Mouse (Mus musculus): ENCODE measurements at regions not wholly inside any gene's neighbourhood (a gene's known extent, or its start where the extent isn't known, plus 50 kb on each side); places are given as distances from the start of the nearest gene placed in this dataset.

DNA sequence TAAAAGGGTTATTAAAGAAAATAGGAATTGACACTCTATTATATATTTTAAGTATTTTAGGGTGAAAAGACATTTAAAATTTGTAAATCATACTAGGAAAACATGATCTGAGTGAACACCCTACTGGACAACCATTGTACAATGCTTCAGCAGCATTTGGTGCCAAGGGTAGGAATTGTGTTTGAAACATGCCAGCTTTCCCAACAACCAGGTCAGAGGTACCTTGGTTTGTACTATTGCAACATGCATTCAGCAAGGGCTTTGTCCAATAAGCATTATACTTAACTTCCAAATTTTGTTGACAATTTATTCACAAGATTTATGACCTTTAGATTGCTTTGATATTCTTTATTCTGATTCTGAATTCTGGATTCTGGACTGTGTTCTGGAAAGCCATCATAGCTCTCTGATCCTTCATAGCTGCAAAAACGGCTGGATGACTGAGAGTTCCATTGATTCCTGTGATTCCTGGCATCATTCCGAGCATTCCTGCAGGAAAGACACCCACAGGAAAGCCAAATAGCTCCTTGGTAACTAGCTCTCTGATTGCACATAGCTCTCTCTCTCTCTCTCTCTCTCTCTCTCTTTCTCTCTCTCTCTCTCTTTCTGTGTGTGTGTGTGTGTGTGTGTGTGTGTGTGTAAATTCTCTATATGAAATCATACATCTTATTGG, 124.1 kb upstream of the Mtap start:
- intact Hi-C loops (cut with DNase I), result no loop called here
- DNase-seq (ENCODE audit: low spot score), result no peak

DNA sequence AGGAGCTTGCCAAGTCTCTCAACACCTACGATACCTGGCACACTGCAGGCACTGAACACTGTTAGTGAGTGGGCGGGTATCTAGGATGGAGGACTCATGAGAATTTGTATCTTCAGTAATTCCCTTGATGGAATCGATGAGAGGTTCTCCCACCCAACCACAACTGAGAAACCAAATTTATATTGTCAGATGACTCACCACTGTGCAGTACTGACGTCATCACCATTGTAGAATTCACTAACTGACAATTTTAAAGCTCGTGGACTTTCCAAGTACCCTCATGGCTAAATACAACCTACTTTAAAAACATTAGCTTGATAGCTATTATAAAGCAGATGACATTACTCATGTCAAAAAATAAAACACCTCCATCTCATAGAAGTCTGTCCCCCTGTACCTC, 128.4 kb upstream of the Mtap start:
- DNase-seq (ENCODE audit: low spot score), result no peak
- intact Hi-C loops (cut with DNase I), result no loop called here

GRCm38 (mm10) chr4:89001470-89001869, 121.5 kb upstream of the Ifne start:
- no peak for DNase-seq (ENCODE audit: low spot score)
- intact Hi-C loops (cut with DNase I), result no loop called here

GRCm38 (mm10) chr4:89000855-89001254, 120.9 kb upstream of the Ifne start:
- intact Hi-C loops (cut with DNase I), result no loop called here
- no peak for DNase-seq (ENCODE audit: low spot score)

- DNase-seq (ENCODE audit: low spot score), result no peak
- intact Hi-C loops (cut with DNase I), result no loop called here
Measured at GRCm38 (mm10) chr4:89000200-89000599, 120.2 kb upstream of the Ifne start.

DNA sequence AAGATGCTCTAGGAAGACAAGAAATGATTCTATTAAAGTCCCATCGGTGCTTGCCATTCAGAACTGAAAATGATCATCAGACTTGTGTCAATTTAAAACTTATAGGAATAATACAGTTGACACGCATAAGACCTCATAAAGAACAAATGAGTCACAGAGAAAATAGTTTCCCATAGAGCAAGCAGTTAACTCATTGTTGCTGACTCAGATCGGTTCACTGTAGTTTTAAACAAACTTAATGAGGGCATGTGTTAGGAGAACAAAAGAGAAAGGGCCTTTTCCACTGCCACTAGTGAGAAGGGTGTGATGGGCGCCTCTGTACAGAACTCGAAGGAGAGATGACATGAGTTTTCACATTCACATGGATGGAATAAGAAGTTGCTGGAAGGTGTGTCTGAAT, 118.3 kb upstream of the Ifne start:
- intact Hi-C loops (cut with DNase I), result no loop called here
- no peak for DNase-seq (ENCODE audit: low spot score)

- no peak for DNase-seq (ENCODE audit: low spot score)
- intact Hi-C loops (cut with DNase I), result no loop called here
Measured at GRCm38 (mm10) chr4:88995129-88995919, 115.3 kb upstream of the Ifne start.

DNA sequence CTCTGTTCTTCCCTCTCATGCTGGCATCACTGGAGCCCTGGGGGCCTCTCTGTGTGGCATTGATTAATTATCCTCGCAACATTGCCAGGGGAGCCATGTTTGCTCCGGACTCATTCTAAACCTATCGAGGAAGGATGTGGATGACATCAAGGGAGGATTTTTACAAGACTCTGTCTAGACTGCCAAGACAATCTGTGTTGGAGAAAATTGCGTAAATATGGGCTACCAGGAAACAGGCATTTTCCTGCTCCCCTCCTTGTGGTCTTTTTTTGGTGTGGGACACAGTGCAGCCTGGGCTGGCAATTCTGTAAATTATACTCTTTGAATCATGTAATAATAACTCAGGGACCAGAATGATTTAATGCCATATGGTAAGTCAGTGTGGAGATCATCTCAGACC, 114.5 kb upstream of the Ifne start:
- intact Hi-C loops (cut with DNase I), result no loop called here
- DNase-seq (ENCODE audit: low spot score), result no peak

GRCm38 (mm10) chr4:88992498-88992897, 112.5 kb upstream of the Ifne start:
- intact Hi-C loops (cut with DNase I), result no loop called here

DNA sequence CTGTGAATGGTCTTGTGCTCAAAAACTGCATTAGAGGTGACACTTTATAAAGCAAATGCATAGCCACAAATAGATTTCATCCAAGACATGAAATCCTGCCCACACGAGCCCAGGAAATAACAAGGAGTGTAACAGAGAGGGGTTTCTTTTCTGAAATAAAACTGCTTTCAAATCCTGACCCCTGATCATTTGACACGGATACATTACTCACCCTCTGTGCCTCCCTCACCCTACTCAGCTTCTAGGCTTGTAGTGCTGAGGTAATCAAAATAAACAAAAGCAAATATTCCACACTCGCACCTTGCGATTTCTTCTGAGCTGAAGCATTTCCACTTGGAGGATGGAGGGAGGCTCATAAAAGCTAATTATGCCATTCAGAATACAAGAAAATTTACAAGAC, 108.4 kb upstream of the Ifne start:
- intact Hi-C loops (cut with DNase I), result no loop called here
- DNase-seq (ENCODE audit: low spot score), result no peak

More at GRCm38 (mm10) chr4:88992498-88992897, 112.5 kb upstream of the Ifne start:
- no peak for DNase-seq (ENCODE audit: low spot score)

GRCm38 (mm10) chr4:88987103-88987502, 107.1 kb upstream of the Ifne start:
- intact Hi-C loops (cut with DNase I), result no loop called here
- DNase-seq (ENCODE audit: low spot score), result no peak

GRCm38 (mm10) chr4:88982457-88982856, 102.5 kb upstream of the Ifne start:
- intact Hi-C loops (cut with DNase I), result no loop called here
- DNase-seq (ENCODE audit: low spot score), result no peak

GRCm38 (mm10) chr4:88977099-88977888, 97.3 kb upstream of the Ifne start:
- intact Hi-C loops (cut with DNase I), result loop anchor here (5.0 kb wide), 1 partner anchor 65 kb away; no protein-coding TSS in a partner anchor
- DNase-seq (ENCODE audit: low spot score), result no peak

- no peak for DNase-seq (ENCODE audit: low spot score)
- intact Hi-C loops (cut with DNase I), result no loop called here
Measured at GRCm38 (mm10) chr4:88974535-88974934, 94.5 kb upstream of the Ifne start.

- DNase-seq (ENCODE audit: low spot score), result no peak
- intact Hi-C loops (cut with DNase I), result no loop called here
Measured at GRCm38 (mm10) chr4:88969134-88969841, 89.3 kb upstream of the Ifne start.

DNA sequence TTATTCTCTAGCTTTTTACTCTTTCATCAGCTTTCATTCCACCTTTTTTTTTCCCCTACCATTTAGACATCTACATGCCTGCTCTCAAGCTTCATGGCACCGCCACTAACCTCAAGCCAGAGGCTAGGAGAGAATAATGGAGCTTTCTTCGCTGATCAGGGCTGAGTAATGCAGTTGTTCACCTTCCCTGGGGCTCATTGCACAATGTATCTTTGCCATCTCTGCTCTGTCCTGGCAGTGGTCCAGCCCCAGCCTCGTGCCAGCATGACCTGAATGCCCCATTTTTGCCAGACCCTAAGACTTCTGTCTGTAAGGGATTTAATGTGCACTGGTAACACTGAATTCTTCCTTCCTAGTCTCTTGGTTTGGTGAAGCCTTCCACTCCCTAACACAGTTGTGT, 79.6 kb upstream of the Ifne start:
- intact Hi-C loops (cut with DNase I), result no loop called here
- no peak for DNase-seq (ENCODE audit: low spot score)

DNA sequence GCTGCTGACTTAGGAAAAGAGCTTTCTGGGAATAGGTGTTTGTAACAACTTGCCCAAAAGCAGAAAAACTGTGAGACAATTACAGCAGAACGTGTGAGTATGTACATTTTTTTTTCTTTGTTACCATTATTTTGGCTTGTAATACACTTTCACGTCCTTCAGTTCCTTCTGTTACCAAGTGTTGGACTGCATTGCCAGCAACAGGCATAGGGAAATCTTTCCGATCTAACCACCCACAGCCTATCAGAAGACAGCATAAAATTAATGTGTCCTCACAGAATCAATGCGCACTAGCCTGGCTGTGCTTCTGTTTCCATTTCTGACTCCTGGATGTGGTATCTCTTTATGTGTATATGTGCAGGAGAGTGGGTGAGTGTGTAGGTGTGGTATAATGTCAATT, 76.6 kb upstream of the Ifne start:
- intact Hi-C loops (cut with DNase I), result no loop called here

GRCm38 (mm10) chr4:88956151-88956550, 76.2 kb upstream of the Ifne start:
- no peak for DNase-seq (ENCODE audit: low spot score)
- intact Hi-C loops (cut with DNase I), result no loop called here

More for the DNA sequence above, 76.6 kb upstream of the Ifne start:
- DNase-seq (ENCODE audit: low spot score), result no peak

DNA sequence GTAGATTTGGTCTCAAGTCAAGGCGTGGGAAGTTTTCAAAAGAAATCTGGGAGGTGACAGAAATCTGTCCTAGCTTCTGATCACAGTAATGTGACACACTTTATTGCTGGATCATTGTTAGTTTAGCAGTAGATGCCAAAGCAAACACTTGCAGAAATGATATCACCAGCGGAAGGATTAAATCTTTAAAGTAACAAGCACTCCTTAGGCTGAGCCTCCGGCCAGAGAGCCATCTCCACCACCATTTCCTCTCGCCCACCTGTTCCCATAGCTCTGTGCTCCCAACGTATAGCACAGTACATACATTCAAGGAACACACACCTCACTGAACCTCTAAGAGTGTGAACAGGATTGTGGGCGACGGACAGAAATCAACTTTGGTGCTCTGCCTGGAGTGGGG, 75.6 kb upstream of the Ifne start:
- no peak for DNase-seq (ENCODE audit: low spot score)
- intact Hi-C loops (cut with DNase I), result no loop called here

DNA sequence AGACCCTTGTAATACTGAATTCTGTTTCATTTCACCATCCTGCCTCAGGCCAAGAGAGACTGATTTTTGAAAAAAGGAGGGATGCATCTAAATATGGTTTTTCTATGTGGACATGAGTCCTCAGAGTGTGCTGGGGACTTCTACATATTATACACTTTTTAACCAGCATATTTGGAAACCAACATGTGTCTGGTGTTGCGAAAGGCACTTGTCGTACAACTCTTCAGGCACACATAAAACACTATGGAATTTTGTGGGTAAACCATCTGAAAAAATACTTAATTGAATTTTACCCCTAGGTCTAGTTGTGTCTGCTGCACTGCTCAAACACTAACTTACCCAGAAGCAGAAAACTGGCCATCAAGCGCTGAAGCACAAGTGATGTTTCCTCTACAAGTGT, 74.0 kb upstream of the Ifne start:
- no peak for DNase-seq (ENCODE audit: low spot score)
- intact Hi-C loops (cut with DNase I), result loop anchor here (5.0 kb wide), 1 partner anchor 173 kb away; no protein-coding TSS in a partner anchor
